Mouse (Mus musculus) kidney, postnatal 14 days (tissue): ENCODE results near the gene Hs3st3a1.

Experiments used
- DNase-seq: peaks from one replicate; pipeline ENCODE4 v3.0.0; 2022; ENCODE audit warnings: mixed read lengths

The Hs3st3a1 gene

GRCm38 (mm10) chr11:64559388-64559787, 124.3 kb downstream of the Hs3st3a1 start:
- no peak for DNase-seq

DNA sequence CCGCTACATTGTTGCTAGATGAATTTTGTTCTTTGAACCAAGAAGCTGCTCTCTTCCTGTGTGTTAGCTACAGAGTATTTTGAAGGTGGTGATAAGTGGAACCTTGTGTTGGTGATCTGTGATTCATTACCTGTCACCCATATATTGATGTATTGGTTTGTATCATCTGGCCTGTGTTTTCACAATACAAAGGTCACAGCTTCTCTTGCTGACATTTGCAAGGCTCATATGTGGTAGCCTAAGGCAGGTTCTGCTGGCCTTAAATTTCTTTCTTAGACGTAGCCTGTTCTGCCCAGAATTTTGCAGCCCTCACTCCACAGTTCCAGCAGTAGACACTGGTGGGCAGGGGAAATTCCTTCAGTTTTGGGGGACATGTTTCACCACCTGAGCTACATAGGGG, 125.3 kb downstream of the Hs3st3a1 start:
- DNase-seq: no peak

DNA sequence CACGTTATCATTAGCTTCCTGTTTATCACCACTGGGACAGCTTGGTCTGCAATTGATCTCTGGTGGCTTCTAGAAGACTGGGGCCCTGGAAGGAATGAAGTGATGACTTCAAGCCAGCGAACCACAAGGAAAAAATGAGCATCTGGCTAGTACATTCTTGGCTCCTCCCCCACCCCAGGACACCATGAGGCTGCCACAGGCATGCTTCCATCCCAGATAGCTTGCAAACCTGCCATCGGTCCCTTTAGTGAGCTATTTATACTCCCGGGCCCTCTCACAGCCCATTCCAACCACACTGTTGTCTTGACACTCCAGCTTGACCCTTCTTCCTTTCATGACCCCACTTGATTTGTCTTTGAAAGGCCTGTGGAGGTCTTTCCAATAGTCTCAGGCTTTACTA, 127.6 kb downstream of the Hs3st3a1 start:
- DNase-seq: no peak
